10 mouse cellular contexts compared by ENCODE assay signal in the genomic region with DNA sequence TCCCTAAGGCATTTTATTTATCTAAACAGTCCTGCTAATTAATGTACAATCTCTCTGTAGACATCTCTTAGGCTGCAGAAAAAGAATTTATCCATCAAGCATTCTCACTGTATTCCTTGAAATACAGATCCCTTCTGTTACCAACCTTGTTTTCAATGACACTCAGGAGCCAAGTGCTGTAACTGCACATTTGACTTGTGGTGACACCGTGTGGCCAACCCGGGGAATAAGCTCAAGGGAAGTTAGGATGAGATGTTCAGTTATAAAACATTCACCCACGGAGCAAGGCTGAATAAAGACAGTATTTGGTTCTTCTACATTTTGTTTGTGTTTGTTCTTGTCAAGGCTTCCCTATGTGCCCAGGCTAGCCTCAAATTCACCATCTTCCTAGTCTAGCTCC. TPM values are rescaled to one million over a fixed set of nuclear protein-coding genes. Genes with fewer than 3 reads are reported as not detected.
DNase-seq lines count a peak whose midpoint lies in the region; TF ChIP-seq lines count a peak whose summit lies in the region.
"Had no signal": no experiment of that assay in that cellular context is flagged by ENCODE, and none has a peak within 500 bp of the region (broad histone marks: within the 10 kb centered on the region; RNA-seq: fewer than 3 reads in every experiment).

No protein-coding gene starts in this region.

- no peak overlapping the region for H3K27ac ChIP-seq in spleen, adult 2 months (ENCODE audit: insufficient read depth, low read length)
- H3K27ac ChIP-seq in cortical plate, adult 2 months (ENCODE audit: insufficient read depth, low read length): no peak overlapping the region
- H3K27ac ChIP-seq in small intestine, adult 2 months (ENCODE audit: insufficient read depth, low read depth, low read length): no peak overlapping the region
- H3K27ac ChIP-seq: embryonic facial prominence, embryonic 13.5 days; macrophage had no signal

- H3K4me1 ChIP-seq in spleen, adult 2 months (ENCODE audit: control insufficient read depth, insufficient read depth, insufficient read length): no peaks in the 10 kb centered on the region
- peaks cover 7% of the 10 kb centered on the region for H3K4me1 ChIP-seq in cortical plate, adult 2 months (ENCODE audit: control insufficient read depth, insufficient read depth, low read length)
- no peaks in the 10 kb centered on the region for H3K4me1 ChIP-seq in small intestine, adult 2 months (ENCODE audit: control insufficient read depth, insufficient read depth, insufficient read length, low read length)

- TF ChIP-seq CTCF in spleen, adult 2 months (IDR thresholded peaks at IDR 0.05; ENCODE audit: extremely low read depth, insufficient read depth, insufficient read length, insufficient replicate concordance): peak; percentile 42; the same call in 1 of the 2 replicates
- peak; percentile 95 for TF ChIP-seq CTCF in cortical plate, adult 2 months (IDR thresholded peaks at IDR 0.05; ENCODE audit: extremely low read depth, insufficient read depth, low read length)
- 0 out of 2 replicates have a peak, but pooled peaks have one; percentile 15 for TF ChIP-seq CTCF in small intestine, adult 2 months (IDR thresholded peaks at IDR 0.05; ENCODE audit: extremely low read depth, insufficient read length, insufficient replicate concordance, low read depth, low read length)

- 3% methylated on average over 3 of the region's 3 CpGs for WGBS in spleen, adult 2 months
- WGBS in small intestine, adult 2 months: 2% methylated on average over 3 of the region's 3 CpGs

- H3K4me3 ChIP-seq in spleen, adult 2 months (ENCODE audit: extremely low read depth, insufficient read depth, insufficient read length): no peak overlapping the region
- H3K4me3 ChIP-seq in cortical plate, adult 2 months (ENCODE audit: insufficient read depth, low read length): no peak overlapping the region
- H3K4me3 ChIP-seq in small intestine, adult 2 months (ENCODE audit: low read depth, low read length): no peak overlapping the region
- H3K4me3 ChIP-seq: embryonic facial prominence, embryonic 13.5 days had no signal

- no peak for TF ChIP-seq POLR2A in spleen, adult 2 months (IDR thresholded peaks at IDR 0.05; ENCODE audit: low read depth, low read length)
- TF ChIP-seq POLR2A in cortical plate, adult 2 months (IDR thresholded peaks at IDR 0.05; ENCODE audit: extremely low read depth, insufficient read depth, low read length): no peak
- no peak for TF ChIP-seq POLR2A in small intestine, adult 2 months (IDR thresholded peaks at IDR 0.05; ENCODE audit: low read depth, low read length)

- no peaks in the 10 kb centered on the region for H3K27me3 ChIP-seq in spleen, adult 2 months (ENCODE audit: control insufficient read depth, insufficient read depth, low read length)
- no peaks in the 10 kb centered on the region for H3K27me3 ChIP-seq in small intestine, adult 2 months (ENCODE audit: control insufficient read depth, insufficient read depth, low read length)
- H3K27me3 ChIP-seq: embryonic facial prominence, embryonic 13.5 days had no signal

- DNase-seq in heart, adult 11 months: peak; percentile 46
- no peak for DNase-seq in heart, postnatal 36 days
- no peak for DNase-seq in spleen, adult 2 months (ENCODE audit: low read depth in 1 of 2, low spot score in 2 of 2)
- no peak for DNase-seq in spleen, postnatal 4 days (ENCODE audit: low spot score in 2 of 2)
- peak; percentile 27 for DNase-seq in left cerebral cortex, postnatal 4 days
- DNase-seq in thymus, postnatal 36 days: no peak

- intact Hi-C loops in heart, postnatal 36 days (cut with DNase I): loop anchor here (1.0 to 2.0 kb wide), 2 partner anchors 57 to 118 kb away; no protein-coding TSS in a partner anchor
- intact Hi-C loops in left cerebral cortex, postnatal 4 days (cut with DNase I): loop anchor here (2.0 to 5.0 kb wide), 2 partner anchors 56 to 117 kb away; no protein-coding TSS in a partner anchor

- H3K36me3 ChIP-seq in spleen, adult 2 months (ENCODE audit: control insufficient read depth, insufficient read depth, low read length): no peaks in the 10 kb centered on the region
- H3K36me3 ChIP-seq in small intestine, adult 2 months (ENCODE audit: control insufficient read depth, insufficient read depth, low read length): no peaks in the 10 kb centered on the region
- H3K36me3 ChIP-seq: embryonic facial prominence, embryonic 13.5 days had no signal

RNA-seq across cellular contexts. Expression of gene Gprc5d, which starts 26.4 kb away (rescaled TPM):
- not detected for total RNA-seq in heart, postnatal 36 days (2021)
- polyA plus RNA-seq in spleen, adult 2 months (2012; rRNA removed): 0.09 and 0.25 TPM in 2 replicates
- 0.42 and 0.61 TPM in 2 replicates for polyA plus RNA-seq in cortical plate, adult 2 months (2012; rRNA removed)
- not detected for total RNA-seq in left cerebral cortex, postnatal 4 days (2021)
- polyA plus RNA-seq in small intestine, adult 2 months (2012; rRNA removed): not detected in 2 replicates
- polyA plus RNA-seq: embryonic facial prominence, embryonic 13.5 days; macrophage had no signal

RNA-seq across cellular contexts. Expression of gene Fam234b, which starts 53.3 kb away (rescaled TPM):
- 1 to 10 TPM; 7.0 to 9.2 TPM for total RNA-seq in heart, postnatal 36 days (2021)
- polyA plus RNA-seq in spleen, adult 2 months (2012; rRNA removed): 13.5 and 16.3 TPM in 2 replicates
- 158 and 167 TPM in 2 replicates for polyA plus RNA-seq in cortical plate, adult 2 months (2012; rRNA removed)
- total RNA-seq in left cerebral cortex, postnatal 4 days (2021): 10 to 100 TPM; 86.1 to 92.1 TPM
- 6.9 and 22.5 TPM in 2 replicates for polyA plus RNA-seq in small intestine, adult 2 months (2012; rRNA removed)

RNA-seq across cellular contexts. Expression of gene Hebp1, which starts 53.3 kb away (rescaled TPM):
- 10 to 100 TPM; 50.3 to 53.5 TPM for total RNA-seq in heart, postnatal 36 days (2021)
- 52.5 and 53.8 TPM in 2 replicates for polyA plus RNA-seq in spleen, adult 2 months (2012; rRNA removed)
- 40.2 and 48.6 TPM in 2 replicates for polyA plus RNA-seq in cortical plate, adult 2 months (2012; rRNA removed)
- total RNA-seq in left cerebral cortex, postnatal 4 days (2021): 10 to 100 TPM; 14.6 to 19.7 TPM
- 4.9 and 7.4 TPM in 2 replicates for polyA plus RNA-seq in small intestine, adult 2 months (2012; rRNA removed)

Comparison
In these comparisons a context has a peak if more than half of its experiments do, and no peak if none do; other contexts are left out.
1. DNase-seq: peak in heart, adult 11 months (single experiment) and left cerebral cortex, postnatal 4 days (single experiment); none in heart, postnatal 36 days (0 of 2), spleen, adult 2 months (0 of 2), spleen, postnatal 4 days (0 of 2) and thymus, postnatal 36 days (0 of 2).
2. CTCF ChIP-seq: peak in every context shown above with its lines; median percentile 95 in cortical plate, adult 2 months; 42 in spleen, adult 2 months; 15 in small intestine, adult 2 months.